Mouse (Mus musculus) adrenal gland, postnatal 36 days (tissue): ENCODE results near the gene Pde4dip. TPM values are rescaled to one million over a fixed set of nuclear protein-coding genes. Genes with fewer than 3 reads are reported as not detected.

Source experiments
- DNase-seq, 2 experiments: peaks; one replicate each; pipeline ENCODE4 v3.0.0; 2021; ENCODE audit warnings: mixed read lengths in 1 of 2
- microRNA-seq: library from miRNA; unstranded; fragments of <30 nt; microRNA quantifications from one replicate; pipeline ENCODE4 v1.2.0, GENCODE M21; 2021
- total RNA-seq, 2 experiments: library from RNA; stranded (reverse); gene quantifications; 2 replicates each; pipeline ENCODE4 v1.2.3; 2021

Pde4dip gene
- total RNA-seq, 2 experiments from 2014 or later: 25.3 to 28.1 TPM

- DNase-seq: no peak
Measured at GRCm38 (mm10) chr3:97649022-97649421, 239.5 kb downstream of the Pde4dip start.

- no peak for DNase-seq
Measured at GRCm38 (mm10) chr3:97648518-97648917, 240.0 kb downstream of the Pde4dip start.

- no peak for DNase-seq
Measured at GRCm38 (mm10) chr3:97642001-97642400, 246.5 kb downstream of the Pde4dip start.

- DNase-seq: no peak
Measured at GRCm38 (mm10) chr3:97641396-97641795, 247.1 kb downstream of the Pde4dip start.

Small RNA genes within 50 kb of the gene (microRNA-seq; reads per million reads assigned to microRNA genes)
- not detected for gene Mir7225

Other genes starting within 250 kb of the Pde4dip start
- gene Prkab2, start 230.5 kb downstream of the Pde4dip start, total RNA-seq: 10 to 100 TPM in 1 of 2 experiments, 1 to 10 TPM in 1; 7.5 to 10.5 TPM
- gene Gm17651, start 214.0 kb downstream of the Pde4dip start, total RNA-seq: not detected
- gene Sec22b, start 12.5 kb upstream of the Pde4dip start, total RNA-seq: 100 to 1,000 TPM; 111 to 140 TPM
- gene Notch2, start 124.8 kb upstream of the Pde4dip start, total RNA-seq: 10 to 100 TPM; 66.1 to 76.2 TPM